Mouse (Mus musculus): ENCODE data around the gene Mcemp1.

Gene Mcemp1

GRCm38 (mm10) chr8:3717321-3717954 is 51.9 kb downstream of the Mcemp1 start:
- no peak for DNase-seq (ENCODE audit: extremely low read depth, insufficient read length, low spot score)

GRCm38 (mm10) chr8:3718559-3718958 is 53.0 kb downstream of the Mcemp1 start:
- DNase-seq (ENCODE audit: extremely low read depth, insufficient read length, low spot score): peak; percentile 72
